Mouse (Mus musculus) left cerebral cortex, adult 18-20 months (tissue): ENCODE data around the gene Timm8a2. TPM values are rescaled to one million over a fixed set of nuclear protein-coding genes. Genes with fewer than 3 reads are reported as not detected.

Experiments
- DNase-seq, 2 experiments: peaks; one replicate each; pipeline ENCODE4 v3.0.0; 2021 to 2022; ENCODE audit warnings: low spot score in 2 of 2, mixed read lengths in 1 of 2
- total RNA-seq, 2 experiments: library from RNA; stranded (reverse); gene quantifications; 2 replicates each; pipeline ENCODE4 v1.2.3; 2021

Gene Timm8a2
- total RNA-seq, 2 experiments from 2014 or later = not detected

GRCm38 (mm10) chr14:122011768-122012167, 22.7 kb upstream of the Timm8a2 start:
- no peak for DNase-seq

DNA sequence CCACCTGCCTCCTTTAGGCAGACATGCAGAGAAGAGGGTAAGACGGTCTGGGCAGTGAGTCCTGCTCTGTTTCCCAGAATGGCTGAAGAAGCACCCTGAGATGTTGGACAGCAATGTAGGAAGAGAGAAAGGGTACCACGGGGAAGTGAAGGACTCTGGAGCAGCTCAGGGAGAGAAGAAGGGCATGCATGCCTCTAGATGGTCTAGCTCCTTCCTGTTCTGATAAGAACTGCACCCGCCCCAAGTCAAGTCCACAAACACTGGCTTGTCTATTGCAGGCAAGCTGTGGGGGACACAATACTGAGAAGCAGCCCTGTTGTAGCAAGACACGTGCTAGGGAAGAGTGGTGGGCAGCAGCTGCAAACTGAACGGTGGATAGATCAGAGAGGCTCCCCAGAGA, 22.3 kb upstream of the Timm8a2 start:
- DNase-seq = no peak

- DNase-seq = no peak
Measured at GRCm38 (mm10) chr14:122012814-122013213, 21.7 kb upstream of the Timm8a2 start.

DNA sequence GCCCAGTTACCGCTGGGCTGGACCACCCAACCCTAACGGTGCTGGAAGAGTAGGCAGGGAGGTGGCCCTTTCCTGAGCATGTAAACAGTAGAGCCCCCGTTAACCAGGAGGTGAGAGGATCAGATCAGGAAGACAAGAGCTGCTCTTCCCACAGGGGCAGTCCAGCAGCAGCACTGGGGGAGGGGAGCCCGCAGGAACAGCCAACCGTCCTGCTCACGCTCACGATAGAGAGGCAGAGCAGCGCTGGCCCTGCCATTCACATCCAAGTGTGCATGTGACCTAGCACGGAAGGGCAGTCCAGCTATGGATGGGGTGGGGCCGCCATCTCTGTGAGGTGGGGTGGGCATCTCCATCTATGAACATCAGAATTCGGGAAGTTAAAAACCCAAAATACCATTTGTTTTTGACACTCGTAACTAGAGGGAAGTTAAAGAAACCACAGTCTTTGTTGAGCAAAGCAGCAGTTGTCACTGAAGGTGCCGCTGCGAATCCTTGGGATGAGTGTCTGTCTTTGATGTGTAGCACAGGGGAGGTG, 21.0 kb upstream of the Timm8a2 start:
- no peak for DNase-seq

- DNase-seq = no peak
Measured at GRCm38 (mm10) chr14:122017958-122018357, 16.5 kb upstream of the Timm8a2 start.

DNA sequence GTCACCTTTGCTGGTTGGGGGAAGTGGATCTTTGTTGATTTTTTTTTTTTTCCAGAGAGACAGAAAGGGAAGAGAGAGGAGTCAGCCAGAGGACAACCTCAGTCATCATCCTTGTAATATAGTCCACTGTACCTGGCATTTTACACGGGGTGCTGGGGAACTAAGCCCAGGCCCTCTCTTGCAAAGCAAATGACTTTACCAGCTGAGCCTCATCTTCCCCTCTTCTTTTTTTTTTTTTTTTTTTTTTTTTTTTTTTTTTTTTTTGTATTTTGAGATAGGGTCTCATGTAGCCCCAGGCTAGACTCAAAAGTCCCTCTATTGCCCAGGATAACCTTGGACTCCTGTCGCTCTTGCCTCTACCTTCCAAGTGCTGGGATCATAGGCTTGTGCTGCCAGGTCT, 15.1 kb upstream of the Timm8a2 start:
- DNase-seq = no peak

GRCm38 (mm10) chr14:122020567-122020966, 13.9 kb upstream of the Timm8a2 start:
- DNase-seq = no peak

GRCm38 (mm10) chr14:122023054-122023453, 11.4 kb upstream of the Timm8a2 start:
- DNase-seq = no peak

DNA sequence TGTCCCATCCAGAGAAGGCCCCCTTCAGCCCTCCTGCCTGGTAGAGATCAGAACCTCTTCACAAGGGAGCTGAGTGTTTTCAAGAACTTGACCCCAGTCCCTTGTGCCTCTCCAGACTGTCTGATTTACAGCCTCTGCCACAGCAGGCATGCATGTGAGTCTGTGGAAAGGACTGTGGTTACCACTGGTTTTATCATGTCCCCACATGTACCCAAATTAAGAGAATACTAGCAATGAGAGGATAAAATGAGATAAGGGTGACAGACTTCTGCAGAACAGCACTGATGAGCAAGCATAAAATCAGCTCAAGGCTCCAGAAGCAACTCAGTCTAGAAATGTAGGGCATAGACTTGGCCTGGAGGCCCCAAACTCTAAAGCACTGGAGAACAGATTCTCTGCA, 10.5 kb upstream of the Timm8a2 start:
- no peak for DNase-seq

DNA sequence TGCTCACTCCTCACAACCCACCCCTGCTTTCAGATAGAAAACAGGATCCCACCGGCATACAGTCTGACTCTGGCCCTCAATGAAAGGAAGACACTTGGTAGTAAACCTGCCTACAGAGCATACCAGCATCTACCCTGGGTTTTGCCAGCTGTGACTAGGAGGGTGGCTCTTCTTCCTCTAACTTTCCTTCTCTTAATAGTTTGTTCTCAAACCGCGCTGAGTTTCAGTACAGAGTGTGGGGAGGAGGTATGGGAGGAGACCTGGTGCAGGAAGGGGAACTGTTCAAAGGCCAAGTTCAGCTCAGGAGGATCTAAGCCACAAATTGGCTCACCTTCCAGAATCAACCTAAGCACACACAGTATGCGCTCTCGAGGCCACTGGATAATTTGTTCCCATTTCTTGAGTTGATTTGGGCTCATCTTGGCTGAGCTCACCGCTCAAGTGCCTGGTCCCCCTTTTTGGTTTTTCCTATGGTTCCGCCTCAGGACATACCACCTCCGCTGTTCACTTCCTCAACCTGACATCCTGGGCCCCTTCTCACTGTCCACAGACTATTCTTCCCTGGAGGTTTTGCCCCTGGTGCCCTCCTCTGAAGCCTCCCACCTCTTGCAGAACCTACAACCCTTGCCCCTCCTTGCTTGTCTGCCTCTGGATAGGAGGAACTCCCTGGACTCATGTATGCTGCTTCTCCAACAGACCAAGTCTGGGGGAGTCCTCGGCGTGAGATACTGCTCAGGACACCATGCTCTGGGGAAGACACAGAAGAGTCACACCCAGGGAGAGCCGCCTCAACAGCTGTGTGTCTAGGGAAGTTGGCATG, 5.3 kb upstream of the Timm8a2 start:
- no peak for DNase-seq

DNA sequence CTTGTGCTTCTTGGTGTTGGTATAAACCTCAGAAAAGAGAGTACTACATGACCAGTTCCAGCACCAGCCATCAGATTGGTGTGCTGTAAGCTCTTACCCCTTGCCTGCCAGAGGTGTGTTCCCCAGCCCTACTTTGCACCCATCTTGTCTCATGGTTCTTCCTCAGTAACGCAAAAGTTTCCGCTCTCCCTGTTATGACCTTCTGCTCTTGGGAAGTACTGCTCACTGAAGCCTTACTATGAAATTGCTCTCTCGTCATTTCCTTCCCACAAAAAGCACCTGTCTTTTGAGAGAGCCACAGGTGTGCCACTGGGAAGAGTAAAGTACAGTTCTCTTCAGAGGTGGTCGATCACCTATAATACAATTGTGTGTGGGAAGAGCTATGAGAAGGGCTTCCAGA, 4.6 kb upstream of the Timm8a2 start:
- DNase-seq = no peak

- no peak for DNase-seq
Measured at GRCm38 (mm10) chr14:122032045-122032444, 2.4 kb upstream of the Timm8a2 start.

- DNase-seq = no peak
Measured at GRCm38 (mm10) chr14:122035181-122035580, 707 bp downstream of the Timm8a2 start.

GRCm38 (mm10) chr14:122035860-122036259, 1.4 kb downstream of the Timm8a2 start:
- no peak for DNase-seq

DNA sequence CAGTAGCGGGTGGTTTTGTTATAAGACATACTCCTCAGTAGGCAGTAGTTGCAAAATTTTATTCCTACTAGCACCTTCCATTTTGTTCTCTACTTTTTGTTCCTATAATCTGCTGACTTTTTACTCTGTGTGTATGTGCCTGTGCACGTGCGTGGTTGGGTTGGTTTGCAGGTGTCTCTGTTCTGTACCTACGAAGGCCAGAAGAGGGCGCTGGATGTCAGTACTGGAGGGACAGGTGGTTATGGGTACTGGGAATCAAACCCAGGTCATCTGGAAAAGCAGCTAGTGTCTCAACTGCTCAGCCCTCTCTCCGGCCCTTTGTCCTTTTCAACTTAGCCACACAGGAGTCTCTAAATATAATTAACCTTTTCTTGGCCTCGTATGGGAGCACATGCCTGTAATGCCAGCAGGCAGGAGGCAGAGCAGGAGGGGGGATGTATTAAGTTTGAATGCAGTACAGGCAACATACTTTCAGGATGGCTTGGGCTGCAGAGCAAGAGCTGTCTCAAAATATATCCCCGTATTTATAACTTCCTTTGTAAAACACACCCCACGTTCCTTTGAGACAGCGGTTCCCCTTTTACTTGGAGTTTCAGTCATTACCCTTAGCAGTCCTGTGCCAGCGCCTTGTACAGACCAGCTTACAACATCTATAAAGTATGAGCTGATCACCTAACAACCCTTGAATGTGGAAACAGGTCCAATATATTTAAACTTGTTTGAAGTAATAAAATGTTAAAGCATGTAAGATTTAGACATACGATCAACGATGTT, 4.6 kb downstream of the Timm8a2 start:
- no peak for DNase-seq

- no peak for DNase-seq
Measured at GRCm38 (mm10) chr14:122041413-122041825, 6.9 kb downstream of the Timm8a2 start.

GRCm38 (mm10) chr14:122042142-122042694, 7.7 kb downstream of the Timm8a2 start:
- no peak for DNase-seq

- DNase-seq = no peak
Measured at GRCm38 (mm10) chr14:122047784-122048183, 13.3 kb downstream of the Timm8a2 start.

- no peak for DNase-seq
Measured at GRCm38 (mm10) chr14:122048816-122049215, 14.3 kb downstream of the Timm8a2 start.

DNA sequence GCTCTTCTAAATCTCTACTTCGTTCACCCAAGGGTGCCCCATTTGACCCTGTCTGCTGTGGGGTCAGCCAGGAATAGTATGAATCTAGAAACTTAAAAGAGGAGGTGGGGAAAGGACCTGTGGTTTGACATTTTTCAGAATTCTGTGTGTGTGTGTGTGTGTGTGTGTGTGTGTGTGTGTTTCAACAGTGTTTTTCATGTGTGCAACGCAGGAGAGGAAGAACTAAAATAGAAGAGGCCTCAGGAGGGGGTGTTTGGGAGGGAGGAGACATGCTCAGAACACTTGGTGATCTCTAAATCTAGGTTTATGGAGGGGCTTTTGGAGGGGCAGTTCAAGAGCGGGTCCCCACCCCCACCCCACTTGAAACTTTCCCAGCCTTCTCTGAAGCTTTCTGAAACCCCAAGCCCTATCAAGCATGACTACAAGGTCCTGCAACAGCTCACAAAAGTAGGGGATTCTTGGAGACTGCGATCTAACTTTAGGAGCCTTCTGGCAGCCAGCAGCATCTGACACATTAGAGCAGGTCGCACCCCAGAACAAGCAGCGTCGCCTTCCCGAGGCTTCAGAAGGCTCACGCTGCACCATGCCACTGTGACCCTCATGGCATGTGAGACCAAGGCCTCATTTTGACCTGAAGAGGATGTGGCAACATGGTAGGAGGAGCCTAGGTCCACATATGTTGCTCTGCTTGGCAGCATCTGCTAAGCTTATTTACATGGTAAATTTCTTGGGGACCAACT, 18.6 kb downstream of the Timm8a2 start:
- no peak for DNase-seq

DNA sequence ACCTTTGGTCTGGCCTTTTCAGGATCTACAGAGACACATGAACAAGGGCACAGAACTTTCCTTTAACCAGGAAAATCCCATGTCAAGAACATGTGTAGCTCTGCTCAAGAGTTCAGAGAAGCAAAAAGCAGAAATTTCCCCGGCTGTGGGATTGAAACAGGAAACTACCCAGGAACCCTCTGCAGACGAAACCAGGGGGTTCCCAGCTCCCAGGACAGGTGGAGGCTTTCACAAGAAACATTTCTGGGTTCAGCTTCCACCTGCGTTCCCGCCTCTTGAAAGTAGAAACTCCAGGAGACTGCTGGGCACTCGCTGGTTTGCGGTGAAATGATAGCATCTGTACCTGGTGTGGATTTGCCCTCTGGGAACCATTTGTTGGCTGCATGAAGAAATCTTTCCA, 22.4 kb downstream of the Timm8a2 start:
- no peak for DNase-seq
